Mouse (Mus musculus) layer of hippocampus, adult 18-20 months (tissue): Measurements from ENCODE around the gene Plekha6. TPM values are rescaled to one million over a fixed set of nuclear protein-coding genes. Genes with fewer than 3 reads are reported as not detected.

Experiments
- DNase-seq, 2 experiments: peaks; one replicate each; pipeline ENCODE4 v3.0.0; 2022; ENCODE audit warnings: low spot score in 2 of 2
- total RNA-seq, 2 experiments: library from RNA; stranded (reverse); gene quantifications; 2 replicates each; pipeline ENCODE4 v1.2.3; 2021

Plekha6 gene
- total RNA-seq, 2 experiments from 2014 or later: 54.5 to 59.0 TPM

DNA sequence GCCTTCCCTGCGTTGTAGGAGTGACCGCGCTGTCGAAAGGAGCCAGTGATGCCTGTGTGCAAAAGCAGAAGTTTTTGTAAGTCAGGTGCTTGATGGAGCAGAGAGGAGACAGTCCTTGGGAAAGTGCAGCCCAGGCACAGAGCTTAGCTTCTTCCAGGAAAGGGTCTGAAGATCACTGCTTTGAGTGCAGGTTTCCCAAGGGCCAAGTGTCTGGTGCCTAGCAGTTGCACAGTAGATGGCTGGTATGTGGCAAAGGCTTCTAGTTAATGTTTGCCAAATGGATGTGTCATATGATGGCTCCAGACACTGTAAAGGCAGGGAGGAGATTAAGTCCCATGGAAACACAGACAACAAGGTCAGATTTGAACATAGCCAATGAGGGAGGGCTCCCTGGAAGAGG, 49.9 kb downstream of the Plekha6 start:
- no peak for DNase-seq

DNA sequence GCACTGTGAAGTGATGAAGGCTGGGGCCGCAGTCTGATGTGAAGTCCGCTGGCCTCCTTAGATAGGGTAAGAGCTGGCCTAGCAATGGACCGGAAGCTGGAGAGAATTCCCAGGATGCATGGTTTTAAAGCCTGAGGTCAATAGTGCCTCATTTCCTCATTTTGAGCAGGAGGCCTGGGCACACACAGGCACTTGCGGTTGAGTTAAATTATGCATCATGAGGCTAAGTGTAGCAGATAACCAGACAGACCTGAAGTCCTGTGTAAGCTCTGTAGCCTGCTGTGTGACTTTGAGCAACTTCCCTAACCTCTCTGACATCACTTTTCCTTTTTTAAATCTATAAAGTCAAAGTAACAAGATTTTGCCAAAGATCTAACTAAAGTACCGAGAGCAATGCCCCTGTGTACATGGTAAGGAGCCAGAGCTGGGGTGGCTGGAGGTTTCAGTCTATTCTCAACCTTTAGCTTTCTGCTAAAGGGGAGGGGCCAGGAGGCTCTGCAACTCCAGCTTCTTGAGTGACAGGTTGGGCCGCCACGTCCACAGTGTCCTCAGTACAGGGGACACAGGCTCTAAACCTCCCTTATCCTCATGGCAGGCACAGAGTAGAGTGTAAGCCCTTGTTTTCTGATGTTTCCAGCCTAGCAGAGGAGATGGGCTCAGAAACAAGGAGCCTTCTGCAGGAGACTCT, 50.8 kb downstream of the Plekha6 start:
- no peak for DNase-seq

DNA sequence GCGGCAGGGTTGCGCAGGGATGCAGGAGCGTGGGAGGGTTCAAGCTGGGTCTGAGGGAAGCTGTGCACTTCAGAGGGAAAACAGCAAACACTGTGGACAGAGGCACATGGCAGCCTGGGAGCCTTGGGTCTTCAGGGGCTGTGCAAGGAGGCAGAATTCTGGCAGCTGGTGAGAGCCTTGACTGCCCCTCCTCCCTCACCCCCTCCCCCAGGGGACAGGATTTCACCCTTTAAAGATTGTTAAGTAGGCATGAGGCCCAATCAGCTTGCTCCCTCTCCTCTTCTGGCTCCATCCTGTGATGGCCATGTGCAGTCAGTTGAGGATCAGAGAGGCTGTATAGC, 51.3 kb downstream of the Plekha6 start:
- no peak for DNase-seq

DNA sequence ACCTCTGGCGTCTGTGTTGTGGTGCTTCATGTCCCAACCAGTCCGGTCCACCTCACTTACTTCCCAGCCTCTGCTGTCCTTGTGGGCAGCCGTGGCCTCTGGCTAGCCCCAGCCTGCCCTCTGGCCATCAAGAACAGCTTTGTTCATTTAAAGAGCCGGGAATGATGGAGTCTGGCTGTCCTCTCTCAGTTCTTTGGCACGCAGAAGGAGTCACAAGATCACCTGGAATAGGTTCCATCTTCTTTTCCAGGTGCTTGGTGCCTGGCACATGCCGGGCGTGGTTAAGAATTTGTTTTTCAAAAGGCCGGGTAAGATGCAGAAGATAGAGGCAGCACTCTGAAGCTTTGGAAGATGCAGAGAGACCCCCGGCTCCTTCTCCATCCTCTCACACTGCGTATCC, 51.7 kb downstream of the Plekha6 start:
- no peak for DNase-seq

DNA sequence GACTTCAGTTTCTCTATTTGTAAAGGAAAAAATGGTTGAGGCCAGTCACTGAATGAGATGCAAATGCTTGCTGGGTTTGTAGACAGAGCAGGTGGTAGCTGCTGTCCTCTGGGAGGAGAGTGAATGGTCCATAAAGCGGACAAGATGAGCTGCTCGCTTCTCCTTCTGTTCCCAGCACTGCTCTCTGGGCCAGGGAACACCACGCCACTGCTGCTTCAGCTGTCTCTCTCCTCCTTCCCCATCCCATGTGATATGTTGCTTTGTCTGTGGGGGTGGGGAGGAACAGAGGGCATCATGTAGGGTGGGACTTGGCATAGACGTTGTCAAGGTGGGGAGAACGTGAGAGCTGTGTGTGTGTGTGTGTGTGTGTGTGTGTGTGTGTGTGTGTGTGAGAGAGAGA, 53.0 kb downstream of the Plekha6 start:
- DNase-seq: no peak

DNA sequence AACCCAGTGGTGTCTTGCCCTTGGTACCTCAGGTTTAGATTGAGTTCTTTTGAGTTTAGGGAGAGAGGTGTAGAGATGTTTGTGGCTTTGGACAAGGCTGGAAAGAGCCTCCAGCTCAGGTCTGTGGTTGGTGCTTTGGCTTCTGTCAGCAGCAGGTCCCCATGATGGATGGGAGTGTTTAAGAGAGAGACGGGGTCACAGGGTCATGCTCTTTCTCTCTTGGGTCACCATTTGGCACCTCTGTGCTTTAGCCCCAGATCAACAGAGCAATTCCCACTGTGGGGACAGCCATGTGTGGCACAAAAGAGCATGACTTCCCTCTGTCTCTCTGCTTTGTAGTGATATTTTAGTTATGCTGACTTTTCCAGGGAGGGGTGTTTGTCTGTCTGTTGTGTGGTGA, 55.1 kb downstream of the Plekha6 start:
- no peak for DNase-seq

DNA sequence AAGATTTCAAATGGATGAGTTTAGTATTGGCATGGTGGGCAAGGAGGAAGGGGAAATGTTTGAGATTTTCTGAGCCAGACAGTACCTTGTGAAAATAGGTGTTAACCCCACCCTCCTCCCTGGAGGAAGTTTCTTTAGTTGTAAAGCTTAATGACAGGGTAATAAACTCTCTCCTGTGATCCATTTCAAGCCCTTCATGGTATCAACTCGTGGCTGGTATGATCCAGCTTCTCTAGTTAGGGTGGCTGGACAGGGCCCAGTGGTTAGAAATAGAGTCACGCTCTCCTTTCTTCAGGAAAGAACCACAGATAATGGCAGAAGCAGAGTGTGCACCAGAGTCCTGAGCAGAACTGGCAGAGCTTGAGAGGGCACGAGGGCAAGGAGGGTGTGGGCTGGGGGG, 57.4 kb downstream of the Plekha6 start:
- no peak for DNase-seq

DNA sequence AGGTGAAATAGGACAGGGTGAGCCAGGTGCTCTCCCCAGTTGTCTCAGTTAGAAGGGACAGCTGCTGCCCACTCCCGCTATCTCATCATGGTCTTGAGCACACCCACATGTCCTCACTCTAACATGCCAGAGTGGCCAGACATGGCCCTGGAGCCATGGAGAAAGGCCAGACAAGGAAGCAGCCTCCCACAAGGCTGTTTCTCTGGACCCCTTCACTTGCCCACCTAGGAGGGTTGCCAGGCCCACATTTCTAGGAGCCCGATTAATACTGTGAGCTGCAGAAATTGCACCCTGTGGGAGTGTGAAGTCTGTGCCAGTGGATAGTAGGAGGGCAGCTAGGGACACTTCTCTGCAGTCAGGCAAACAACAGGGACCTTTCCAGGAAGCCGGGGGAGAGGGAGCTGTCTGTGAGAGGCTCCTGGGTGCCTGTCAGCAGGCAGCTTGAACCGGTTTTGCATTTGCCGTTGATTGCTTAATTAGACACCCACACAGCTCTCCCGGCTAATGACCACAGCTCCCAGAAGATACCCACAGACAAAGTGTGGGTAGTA, 58.5 kb downstream of the Plekha6 start:
- peak in 1 of 2 experiments; percentile 9 for DNase-seq

DNA sequence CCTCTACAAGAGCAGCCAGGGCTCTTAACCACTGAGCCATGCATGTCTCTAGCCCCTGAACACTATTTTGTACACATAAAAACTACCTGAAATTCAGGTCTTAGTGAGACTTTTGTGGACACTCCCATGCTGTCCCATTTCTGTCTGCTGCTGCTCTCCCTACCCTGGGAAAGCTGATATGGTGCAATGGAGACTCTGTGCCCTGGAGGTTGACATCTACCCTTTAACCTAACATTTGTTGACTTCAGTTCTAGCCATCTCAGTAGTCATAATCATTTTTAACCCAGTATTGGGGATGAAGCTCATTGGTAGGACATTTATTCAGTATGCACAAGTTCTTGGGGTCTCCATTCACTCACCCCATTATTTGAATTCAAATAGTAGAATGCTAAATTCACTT, 60.7 kb downstream of the Plekha6 start:
- DNase-seq: no peak

DNA sequence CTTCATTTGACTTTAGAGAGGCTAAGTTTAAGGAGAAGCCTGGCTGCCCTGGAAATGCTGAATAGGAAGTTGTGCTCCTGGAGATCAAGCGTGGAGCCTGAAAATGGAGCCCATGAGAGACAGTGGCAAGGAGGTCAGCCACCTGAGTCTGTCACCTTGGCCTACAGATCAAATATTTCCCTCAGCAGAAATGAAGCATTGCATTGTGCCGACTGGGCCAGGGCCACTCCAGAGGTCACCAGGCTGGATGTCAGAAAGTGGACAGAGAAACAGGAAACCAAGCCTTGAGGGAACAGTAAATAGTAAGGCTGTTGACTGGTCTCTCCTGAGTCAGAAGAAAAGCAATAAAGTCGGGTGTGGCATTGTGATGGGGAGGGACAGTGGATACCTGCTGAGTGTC, 61.1 kb downstream of the Plekha6 start:
- no peak for DNase-seq

DNA sequence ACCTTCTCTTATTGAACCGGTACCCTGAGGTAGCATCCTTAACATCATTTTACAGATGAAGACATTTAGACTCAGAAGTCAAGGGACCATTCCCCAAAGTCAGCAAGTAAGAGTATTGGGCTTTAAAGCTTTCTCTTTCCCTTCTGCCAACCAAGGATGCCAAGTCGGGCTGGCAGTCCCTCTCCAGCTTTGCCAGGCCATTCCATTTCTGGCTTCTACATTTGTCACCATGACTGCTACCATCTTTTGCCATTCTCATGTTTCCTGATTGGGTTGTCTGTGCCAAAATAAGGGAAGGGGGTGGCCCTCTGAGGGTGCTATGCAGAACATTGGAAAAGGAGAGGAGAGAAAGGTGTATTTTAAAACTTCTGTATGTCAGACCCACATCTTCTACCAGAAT, 61.6 kb downstream of the Plekha6 start:
- no peak for DNase-seq

DNA sequence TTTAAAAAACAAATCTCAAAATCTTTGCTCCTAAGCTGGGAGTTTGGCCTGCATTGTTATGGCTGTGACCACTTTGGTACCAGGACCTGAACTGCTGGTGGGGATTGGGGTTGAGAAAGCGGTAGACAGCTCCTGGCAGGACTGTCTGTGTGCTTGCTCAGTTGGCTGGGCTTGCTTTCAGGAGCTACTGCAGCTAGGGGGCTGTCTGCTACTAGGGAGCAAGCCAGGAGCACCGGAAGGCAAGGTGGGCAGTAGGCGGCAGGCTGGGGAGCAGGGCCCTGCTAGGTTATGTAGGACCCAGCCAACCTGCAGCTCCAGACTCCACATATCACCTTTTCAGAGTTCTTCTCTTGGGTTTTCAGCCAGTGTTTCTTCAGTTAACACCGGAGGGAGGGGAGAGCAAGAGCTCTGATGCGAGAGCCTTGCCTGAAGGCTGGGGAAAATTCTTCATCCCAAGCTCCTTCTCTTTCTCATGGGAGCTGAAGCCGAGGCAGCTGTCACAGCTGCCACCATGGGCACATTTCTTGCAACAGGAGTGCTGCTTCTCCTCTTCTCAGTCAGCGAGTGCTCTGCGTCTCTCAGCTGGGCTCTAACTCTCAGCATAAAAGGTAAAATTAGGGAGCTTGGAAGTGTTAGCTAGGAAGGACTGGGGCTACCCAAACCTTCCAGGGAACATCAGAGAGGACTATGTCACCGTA, 62.1 kb downstream of the Plekha6 start:
- DNase-seq: peak; percentile 48 to 70

DNA sequence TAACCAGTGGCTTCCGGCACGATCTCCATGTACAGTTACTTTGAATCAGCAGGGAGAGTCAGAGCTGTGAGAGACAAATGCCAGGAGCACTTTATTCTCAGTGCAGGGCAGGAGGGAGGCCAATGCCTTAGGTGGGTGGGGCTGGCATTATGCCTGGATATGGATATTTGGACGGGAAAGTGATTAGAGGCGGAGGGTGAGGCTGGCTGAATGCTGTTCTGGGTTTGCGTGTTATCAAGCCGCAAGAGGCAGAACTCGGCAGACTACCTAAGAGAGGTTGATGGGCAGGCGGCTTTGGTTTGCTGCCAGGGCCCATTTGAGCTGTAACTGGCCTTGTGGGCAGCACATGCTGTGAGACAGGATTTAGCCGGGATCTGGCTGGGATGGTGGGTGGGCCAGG, 62.9 kb downstream of the Plekha6 start:
- peak; percentile 74 to 84 for DNase-seq

DNA sequence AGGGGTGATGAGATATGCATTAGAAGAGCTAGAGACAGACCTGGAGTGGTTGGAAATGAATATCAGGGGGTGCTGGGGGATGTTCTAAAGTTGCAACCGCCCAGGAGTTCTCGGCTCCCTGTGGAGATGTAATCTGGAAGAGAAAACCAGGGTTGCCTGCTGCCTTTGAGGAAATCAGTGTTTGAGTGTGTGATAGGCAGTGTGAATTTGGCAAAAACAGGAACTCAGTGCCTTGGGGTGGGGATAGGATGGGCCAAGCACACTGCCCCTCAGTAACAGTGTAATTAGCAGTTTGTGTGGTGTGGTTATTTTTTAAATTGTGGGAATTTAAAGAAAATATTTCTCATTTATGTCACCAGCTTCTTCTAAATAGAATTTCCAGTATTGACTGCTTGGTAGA, 63.4 kb downstream of the Plekha6 start:
- DNase-seq: no peak

DNA sequence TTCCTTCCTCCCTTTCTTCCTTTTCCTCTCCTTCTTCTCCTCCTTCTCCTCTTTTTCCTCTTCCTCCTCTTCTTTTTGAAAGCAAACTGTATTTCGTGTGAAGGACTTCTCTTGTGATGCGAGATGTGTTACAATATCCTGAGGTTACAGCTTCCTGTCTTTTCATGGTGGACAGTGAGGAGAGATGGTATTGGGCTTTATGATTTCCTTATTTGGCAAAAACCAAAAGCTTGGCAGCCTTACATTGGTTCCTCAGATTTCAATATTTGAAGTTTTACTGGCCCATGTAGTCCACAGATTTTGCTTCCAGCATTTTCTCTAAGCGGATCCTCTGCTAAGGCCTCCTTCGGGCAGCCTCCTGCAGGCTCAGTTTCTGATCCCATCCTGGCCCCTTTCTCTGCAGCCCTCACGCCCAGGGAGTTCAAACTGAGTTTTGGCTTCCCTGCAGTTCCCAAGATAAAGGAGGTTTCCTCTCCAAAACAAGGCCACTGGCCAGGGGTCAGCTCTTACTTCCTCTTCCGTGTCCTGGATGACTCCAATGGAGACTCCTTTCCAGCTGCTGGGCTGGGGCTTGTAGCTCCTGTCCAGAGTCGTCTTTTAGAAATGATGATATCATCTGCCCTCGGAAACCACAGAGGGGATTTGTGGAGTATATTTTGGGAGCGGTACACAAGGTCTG, 64.9 kb downstream of the Plekha6 start:
- DNase-seq: no peak

DNA sequence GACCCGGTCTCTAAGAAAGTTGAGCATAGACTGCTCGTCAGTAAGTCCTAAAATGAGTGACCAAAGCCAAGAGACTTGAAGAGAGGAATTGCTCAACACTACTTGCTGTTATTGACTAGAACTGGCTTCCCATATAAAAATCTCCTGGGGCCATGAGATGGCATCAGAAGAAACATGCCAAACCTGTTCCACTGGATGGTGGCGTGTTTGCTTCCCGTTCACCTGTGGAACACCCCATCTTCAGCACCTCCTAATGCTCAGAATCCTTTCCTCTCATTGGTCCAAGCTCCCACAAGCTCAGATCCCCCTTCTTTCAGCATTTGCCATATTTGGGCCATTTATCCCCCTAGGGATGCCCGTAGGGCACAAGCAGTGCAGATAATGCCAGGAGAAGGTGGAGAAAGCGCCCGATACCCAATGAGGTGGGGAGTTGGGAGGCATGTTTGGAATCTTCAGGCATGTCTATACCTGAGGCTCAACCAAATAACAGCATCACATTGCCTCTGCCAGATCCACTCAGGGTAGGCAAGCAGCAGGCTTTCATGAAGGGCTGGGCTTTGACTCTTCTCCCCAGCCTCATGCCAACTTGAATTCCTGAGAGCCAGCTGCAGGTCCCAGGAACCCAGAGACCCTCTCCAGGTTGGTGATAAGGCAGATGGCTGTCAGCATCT, 67.6 kb downstream of the Plekha6 start:
- no peak for DNase-seq

DNA sequence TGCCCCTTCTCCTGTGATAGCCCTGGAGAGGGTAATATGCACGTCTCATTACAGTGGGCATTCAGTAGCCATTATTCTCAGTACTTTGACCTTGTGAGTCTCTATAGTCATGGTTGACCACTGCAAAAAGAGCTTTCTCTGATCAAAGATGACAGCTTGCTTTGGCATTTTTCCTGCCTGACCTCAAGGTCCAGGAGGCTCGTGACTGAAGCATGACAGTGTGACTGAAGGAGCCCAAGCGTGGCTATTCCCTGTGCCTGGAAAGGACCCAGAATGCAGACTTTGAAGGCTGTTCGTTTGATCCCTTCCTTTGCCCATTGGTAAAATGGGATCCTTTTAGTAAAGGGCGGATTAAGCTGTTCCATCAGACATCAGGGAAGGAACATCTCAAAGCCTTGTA, 71.9 kb downstream of the Plekha6 start:
- no peak for DNase-seq

DNA sequence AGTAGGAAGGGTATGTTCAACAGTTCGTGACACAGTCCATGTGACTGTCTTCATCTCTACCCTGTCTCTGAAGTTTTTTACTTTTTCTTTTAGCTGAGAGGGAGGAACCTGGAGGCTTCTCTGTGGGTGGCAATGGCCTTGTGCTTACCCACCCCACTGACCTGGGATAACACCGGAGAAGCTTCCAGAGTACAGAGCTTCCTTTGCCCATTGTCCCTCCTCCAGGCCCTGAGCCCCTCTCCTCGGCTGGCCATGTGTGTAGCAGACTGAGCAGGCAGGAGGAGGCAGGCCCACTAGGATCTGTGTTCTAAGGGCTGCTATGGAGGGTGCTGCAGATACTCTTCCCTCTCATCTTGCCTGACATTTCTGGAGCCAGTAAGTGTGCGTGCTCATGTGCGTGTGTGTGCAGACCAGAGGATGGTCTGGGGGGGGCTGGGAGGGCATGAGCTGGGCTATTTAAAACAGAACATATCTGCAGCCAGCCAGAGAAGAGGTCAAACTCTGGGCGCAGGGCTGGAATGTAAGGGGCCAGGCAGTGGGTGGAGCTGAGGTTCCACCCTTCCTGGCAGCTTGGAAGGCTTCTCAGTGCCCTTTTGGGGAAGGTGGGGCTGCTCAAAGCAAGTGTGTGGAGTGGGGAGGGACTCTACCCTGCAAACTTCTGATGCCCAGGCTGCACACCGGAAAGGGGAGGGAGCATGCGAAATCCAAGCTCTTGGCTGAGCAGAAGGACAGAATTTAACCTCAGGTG, 72.9 kb downstream of the Plekha6 start:
- no peak for DNase-seq

DNA sequence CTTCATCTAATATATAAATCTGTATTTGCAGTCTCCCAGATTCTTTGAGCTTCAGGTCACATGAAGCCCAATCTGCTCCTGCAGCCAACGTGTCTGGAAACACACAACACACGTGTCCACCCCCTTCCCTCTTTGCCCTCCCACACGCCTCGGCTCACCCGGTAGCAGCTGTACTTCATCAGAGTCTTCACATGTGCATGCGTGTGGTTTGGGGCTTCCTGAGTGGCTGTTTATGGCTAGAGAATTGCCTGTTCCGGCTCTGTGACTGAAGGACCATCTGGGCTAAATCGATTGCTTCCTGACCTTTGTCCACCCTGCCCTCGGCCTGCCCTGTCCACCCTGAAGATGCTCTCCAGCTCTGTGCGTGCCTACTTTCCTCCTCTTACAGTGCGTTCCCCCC, 73.7 kb downstream of the Plekha6 start:
- peak in 1 of 2 experiments; percentile 22 for DNase-seq

DNA sequence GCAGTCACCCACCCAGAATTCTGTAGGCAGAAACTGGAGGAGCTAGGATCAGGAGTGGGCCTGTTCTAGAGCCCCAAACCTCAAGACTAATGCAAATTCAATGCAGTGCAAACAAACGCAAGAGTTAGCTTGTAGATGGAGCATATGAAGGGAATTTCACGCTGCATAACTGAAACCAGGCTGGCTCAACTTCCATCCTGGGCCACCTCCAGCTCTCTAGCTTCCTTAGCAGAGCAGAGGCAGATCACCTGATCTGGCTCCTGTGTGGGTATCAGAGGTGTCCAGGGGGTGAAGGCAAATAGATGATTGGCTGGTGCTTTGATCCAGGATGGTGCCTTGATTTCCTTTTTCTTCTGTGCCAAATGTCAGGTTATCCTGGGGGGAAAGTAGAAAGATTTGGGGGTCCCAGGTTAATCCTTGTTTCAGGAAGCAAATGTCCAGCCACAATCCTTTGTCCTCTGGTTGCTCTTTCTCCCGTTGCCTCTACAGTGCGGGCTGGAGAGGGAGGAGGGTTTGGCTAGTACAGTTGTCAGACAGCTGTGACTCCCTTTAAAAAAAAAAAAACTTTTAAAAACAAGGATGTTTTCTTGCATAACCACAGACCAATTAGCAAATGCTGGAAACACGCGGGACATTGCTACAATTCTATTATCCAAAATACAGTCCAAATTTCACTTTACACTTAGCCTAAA, 75.3 kb downstream of the Plekha6 start:
- DNase-seq: no peak

DNA sequence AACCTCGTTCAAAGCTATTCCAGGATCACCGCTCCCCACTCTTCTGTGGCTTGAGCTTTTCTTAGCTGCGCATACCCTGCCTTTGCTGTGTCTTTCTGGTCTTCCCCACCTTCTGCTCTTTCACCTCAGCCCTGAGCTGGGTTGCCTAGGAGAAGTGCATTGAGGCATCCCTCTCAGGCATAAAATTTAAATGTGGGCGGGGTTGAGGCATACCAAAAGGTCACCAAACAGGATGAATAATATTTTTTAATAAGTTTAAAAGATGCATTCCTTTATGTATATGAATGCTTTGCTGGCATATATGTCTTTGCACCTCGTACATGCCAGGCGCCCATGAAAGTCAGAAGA, 75.8 kb downstream of the Plekha6 start:
- no peak for DNase-seq
